Mouse (Mus musculus): ENCODE data around the gene Wdsub1. TPM values are rescaled to one million over a fixed set of nuclear protein-coding genes. Genes with fewer than 3 reads are reported as not detected.

Gene Wdsub1
- total RNA-seq (2023): 10 to 100 TPM in 1 of 2 experiments, 1 to 10 TPM in 1; 9.6 to 15.0 TPM

GRCm38 (mm10) chr2:59881831-59882741 lies at the start of gene Wdsub1:
Wdsub1 (minus strand) TSS chr2:59882591.

Measured in neutrophil, adult 59 days (primary cell).